Mouse (Mus musculus): Measurements from ENCODE around the gene Faah. TPM values are rescaled to one million over a fixed set of nuclear protein-coding genes. Genes with fewer than 3 reads are reported as not detected.

The Faah gene
- polyA plus RNA-seq, 1 experiment from 2014 or later, result 27.5 TPM

DNA sequence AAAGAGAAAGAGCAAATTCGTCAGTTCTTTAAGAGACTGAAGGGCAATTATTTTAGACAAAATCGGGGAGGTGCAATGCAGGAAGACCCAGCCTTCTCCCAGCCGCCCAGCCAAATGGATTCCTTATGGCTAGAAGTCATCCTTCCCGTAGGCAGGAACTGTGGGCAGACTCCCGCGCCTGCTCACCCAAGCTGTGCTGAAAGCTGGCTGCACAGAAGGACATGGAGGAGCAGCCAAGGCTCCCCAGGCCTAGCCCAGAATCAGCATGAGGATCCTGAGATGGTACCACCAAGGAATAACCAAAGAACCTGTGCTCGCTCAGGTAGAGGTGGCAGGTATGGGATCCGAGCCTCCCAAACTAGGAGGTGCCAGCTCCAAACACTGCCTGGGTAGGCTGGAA is 1.7 kb downstream of the Faah start:
- peaks cover 7% of the 10 kb centered on the region for H3K27me3 ChIP-seq (replicated peaks; ENCODE audit: control insufficient read depth, insufficient read depth, low read length)
- 77% methylated on average over 8 of the region's 8 CpGs for WGBS
- H3K4me2 ChIP-seq (ENCODE audit: low read length), result peak overlapping the region; percentile 95
- no peak overlapping the region for H3K9ac ChIP-seq (ENCODE audit: low read depth, low read length)
- peaks cover 4% of the 10 kb centered on the region for H3K4me1 ChIP-seq (ENCODE audit: control insufficient read depth, insufficient read depth, low read depth, low read length)
- no peak overlapping the region for H3K27ac ChIP-seq (ENCODE audit: low read depth, low read length)
- no peaks in the 10 kb centered on the region for H3K9me3 ChIP-seq (ENCODE audit: control insufficient read depth, low read length)
- no peak overlapping the region; the same call in 1 of the 2 replicates for H3K4me3 ChIP-seq (ENCODE audit: low read length)
- no peak for ATAC-seq
- no peaks in the 10 kb centered on the region for H3K36me3 ChIP-seq (ENCODE audit: control insufficient read depth, insufficient read depth, low read length)

GRCm38 (mm10) chr4:116015502-116015901 is 2.2 kb downstream of the Faah start:
- Histone ChIP-seq H3K27ac (ENCODE audit: low read depth, low read length) (no peak overlapping the region), H3K9me3 (ENCODE audit: control insufficient read depth, low read length) (no peaks in the 10 kb centered on the region), H3K4me1 (ENCODE audit: control insufficient read depth, insufficient read depth, low read depth, low read length) (peaks cover 4% of the 10 kb centered on the region), H3K36me3 (ENCODE audit: control insufficient read depth, insufficient read depth, low read length) (no peaks in the 10 kb centered on the region), H3K9ac (ENCODE audit: low read depth, low read length) (no peak overlapping the region), H3K4me2 (ENCODE audit: low read length) (no peak overlapping the region), H3K4me3 (ENCODE audit: low read length) (no peak overlapping the region), H3K27me3 (replicated peaks; ENCODE audit: control insufficient read depth, insufficient read depth, low read length) (peaks cover 7% of the 10 kb centered on the region)
- ATAC-seq, result no peak
- WGBS, result 82% methylated on average over 5 of the region's 5 CpGs

GRCm38 (mm10) chr4:116010186-116010585 is 7.5 kb downstream of the Faah start:
- 76% methylated on average over 8 of the region's 8 CpGs for WGBS

DNA sequence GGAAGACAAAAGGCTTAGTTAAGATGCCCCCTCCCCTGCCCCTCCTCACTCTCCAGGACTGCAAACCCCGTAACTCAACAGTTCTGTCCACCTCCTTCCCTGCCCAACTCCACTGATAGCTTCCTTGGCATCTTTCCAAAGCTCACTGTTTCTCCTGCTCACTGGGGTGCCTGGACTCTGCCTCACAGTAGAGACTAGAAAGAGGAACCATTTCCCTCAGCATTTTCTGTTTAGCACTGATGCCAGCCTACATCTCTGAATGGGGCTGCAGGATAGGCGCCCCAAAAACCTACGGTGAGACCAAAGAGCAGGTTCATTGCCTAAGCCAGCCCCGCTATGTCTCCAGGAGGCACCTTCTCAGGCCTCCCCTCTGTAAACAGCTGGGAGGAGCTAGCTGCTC is 16.5 kb downstream of the Faah start:
- Histone ChIP-seq H3K4me1 (ENCODE audit: control insufficient read depth, insufficient read depth, low read depth, low read length) (no peaks in the 10 kb centered on the region), H3K36me3 (ENCODE audit: control insufficient read depth, insufficient read depth, low read length) (0 out of 2 replicates have a peak, but pooled peaks cover 2% of the 10 kb centered on the region), H3K27ac (ENCODE audit: low read depth, low read length) (no peak overlapping the region), H3K4me2 (ENCODE audit: low read length) (no peak overlapping the region), H3K4me3 (ENCODE audit: low read length) (no peak overlapping the region), H3K9me3 (ENCODE audit: control insufficient read depth, low read length) (no peaks in the 10 kb centered on the region), H3K9ac (ENCODE audit: low read depth, low read length) (no peak overlapping the region), H3K27me3 (replicated peaks; ENCODE audit: control insufficient read depth, insufficient read depth, low read length) (no peaks in the 10 kb centered on the region; the same call in 1 of the 2 replicates)
- ATAC-seq, result no peak
- WGBS, result 70% methylated on average over 4 of the region's 4 CpGs

More at GRCm38 (mm10) chr4:116010186-116010585, 7.5 kb downstream of the Faah start:
- H3K27ac ChIP-seq (ENCODE audit: low read depth, low read length), result no peak overlapping the region
- no peak overlapping the region for H3K9ac ChIP-seq (ENCODE audit: low read depth, low read length)
- no peak overlapping the region for H3K4me2 ChIP-seq (ENCODE audit: low read length)
- no peaks in the 10 kb centered on the region; the same call in 1 of the 2 replicates for H3K4me1 ChIP-seq (ENCODE audit: control insufficient read depth, insufficient read depth, low read depth, low read length)
- ATAC-seq, result no peak
- H3K36me3 ChIP-seq (ENCODE audit: control insufficient read depth, insufficient read depth, low read length), result no peaks in the 10 kb centered on the region
- H3K9me3 ChIP-seq (ENCODE audit: control insufficient read depth, low read length), result no peaks in the 10 kb centered on the region
- no peak overlapping the region for H3K4me3 ChIP-seq (ENCODE audit: low read length)
- no peaks in the 10 kb centered on the region; the same call in none of the 2 replicates for H3K27me3 ChIP-seq (replicated peaks; ENCODE audit: control insufficient read depth, insufficient read depth, low read length)

GRCm38 (mm10) chr4:116000671-116001070 is 17.1 kb downstream of the Faah start:
- H3K27me3 ChIP-seq (replicated peaks; ENCODE audit: control insufficient read depth, insufficient read depth, low read length), result no peaks in the 10 kb centered on the region; the same call in 1 of the 2 replicates
- ATAC-seq, result no peak
- 49% methylated on average over 6 of the region's 6 CpGs for WGBS

DNA sequence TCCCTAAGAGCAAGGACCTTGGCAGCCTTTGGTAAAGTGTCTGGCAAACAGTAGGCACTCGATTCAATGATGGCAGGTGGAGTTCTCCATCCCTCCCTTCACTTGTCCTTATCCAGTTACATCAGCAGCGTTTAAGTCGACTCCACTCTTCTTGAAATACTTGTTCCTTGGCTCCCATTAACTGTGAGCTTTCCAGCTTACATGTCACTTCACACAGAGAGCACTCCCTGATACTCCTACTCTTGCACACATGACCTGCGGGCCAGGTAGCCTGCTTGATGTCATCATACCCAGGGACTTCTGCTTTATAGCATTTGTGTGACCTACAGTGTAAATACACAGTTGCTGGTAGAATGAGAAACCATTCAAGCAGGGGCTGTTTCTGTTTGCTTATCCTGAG is 21.0 kb downstream of the Faah start:
- H3K9ac ChIP-seq (ENCODE audit: low read depth, low read length), result no peak overlapping the region
- H3K4me1 ChIP-seq (ENCODE audit: control insufficient read depth, insufficient read depth, low read depth, low read length), result no peaks in the 10 kb centered on the region
- no peak overlapping the region for H3K27ac ChIP-seq (ENCODE audit: low read depth, low read length)
- H3K4me2 ChIP-seq (ENCODE audit: low read length), result no peak overlapping the region
- H3K36me3 ChIP-seq (ENCODE audit: control insufficient read depth, insufficient read depth, low read length), result 0 out of 2 replicates have a peak, but pooled peaks cover 2% of the 10 kb centered on the region
- no peaks in the 10 kb centered on the region for H3K27me3 ChIP-seq (replicated peaks; ENCODE audit: control insufficient read depth, insufficient read depth, low read length)
- no peak overlapping the region for H3K4me3 ChIP-seq (ENCODE audit: low read length)
- H3K9me3 ChIP-seq (ENCODE audit: control insufficient read depth, low read length), result no peaks in the 10 kb centered on the region
- 85% methylated on average over 4 of the region's 4 CpGs for WGBS
- ATAC-seq, result no peak

More at GRCm38 (mm10) chr4:116000671-116001070, 17.1 kb downstream of the Faah start:
- Histone ChIP-seq H3K9me3 (ENCODE audit: control insufficient read depth, low read length) (no peaks in the 10 kb centered on the region), H3K27ac (ENCODE audit: low read depth, low read length) (no peak overlapping the region), H3K4me2 (ENCODE audit: low read length) (no peak overlapping the region), H3K9ac (ENCODE audit: low read depth, low read length) (no peak overlapping the region), H3K36me3 (ENCODE audit: control insufficient read depth, insufficient read depth, low read length) (0 out of 2 replicates have a peak, but pooled peaks cover 2% of the 10 kb centered on the region), H3K4me1 (ENCODE audit: control insufficient read depth, insufficient read depth, low read depth, low read length) (no peaks in the 10 kb centered on the region), H3K4me3 (ENCODE audit: low read length) (no peak overlapping the region)

- no peaks in the 10 kb centered on the region; the same call in 1 of the 2 replicates for H3K27me3 ChIP-seq (replicated peaks; ENCODE audit: control insufficient read depth, insufficient read depth, low read length)
- no peaks in the 10 kb centered on the region for H3K4me1 ChIP-seq (ENCODE audit: control insufficient read depth, insufficient read depth, low read depth, low read length)
- H3K9ac ChIP-seq (ENCODE audit: low read depth, low read length), result no peak overlapping the region
- H3K9me3 ChIP-seq (ENCODE audit: control insufficient read depth, low read length), result no peaks in the 10 kb centered on the region
- 0 out of 2 replicates have a peak, but pooled peaks cover 2% of the 10 kb centered on the region for H3K36me3 ChIP-seq (ENCODE audit: control insufficient read depth, insufficient read depth, low read length)
- no peak overlapping the region for H3K4me2 ChIP-seq (ENCODE audit: low read length)
- H3K27ac ChIP-seq (ENCODE audit: low read depth, low read length), result no peak overlapping the region
- WGBS, result 55% methylated on average over 2 of the region's 2 CpGs
- ATAC-seq, result peak; percentile 15
- H3K4me3 ChIP-seq (ENCODE audit: low read length), result no peak overlapping the region
Measured at GRCm38 (mm10) chr4:115995376-115995730, 22.4 kb downstream of the Faah start.

GRCm38 (mm10) chr4:115994662-115995375 is 22.9 kb downstream of the Faah start:
- peak; percentile 66 for ATAC-seq
- 74% methylated on average over 16 of the region's 16 CpGs for WGBS
- no peaks in the 10 kb centered on the region for H3K9me3 ChIP-seq (ENCODE audit: control insufficient read depth, low read length)

GRCm38 (mm10) chr4:115989382-115989781 is 28.3 kb downstream of the Faah start:
- Histone ChIP-seq H3K27ac (ENCODE audit: low read depth, low read length) (no peak overlapping the region), H3K4me1 (ENCODE audit: control insufficient read depth, insufficient read depth, low read depth, low read length) (peaks cover under 1% of the 10 kb centered on the region), H3K9ac (ENCODE audit: low read depth, low read length) (no peak overlapping the region), H3K27me3 (replicated peaks; ENCODE audit: control insufficient read depth, insufficient read depth, low read length) (peaks cover 2% of the 10 kb centered on the region), H3K4me3 (ENCODE audit: low read length) (no peak overlapping the region), H3K9me3 (ENCODE audit: control insufficient read depth, low read length) (no peaks in the 10 kb centered on the region), H3K4me2 (ENCODE audit: low read length) (no peak overlapping the region), H3K36me3 (ENCODE audit: control insufficient read depth, insufficient read depth, low read length) (no peaks in the 10 kb centered on the region)
- WGBS, result 86% methylated on average over 7 of the region's 7 CpGs
- no peak for ATAC-seq

More at GRCm38 (mm10) chr4:115994662-115995375, 22.9 kb downstream of the Faah start:
- Histone ChIP-seq H3K27ac (ENCODE audit: low read depth, low read length) (no peak overlapping the region), H3K27me3 (replicated peaks; ENCODE audit: control insufficient read depth, insufficient read depth, low read length) (no peaks in the 10 kb centered on the region; the same call in 1 of the 2 replicates), H3K4me1 (ENCODE audit: control insufficient read depth, insufficient read depth, low read depth, low read length) (no peaks in the 10 kb centered on the region), H3K4me3 (ENCODE audit: low read length) (no peak overlapping the region), H3K9ac (ENCODE audit: low read depth, low read length) (no peak overlapping the region), H3K36me3 (ENCODE audit: control insufficient read depth, insufficient read depth, low read length) (0 out of 2 replicates have a peak, but pooled peaks cover 2% of the 10 kb centered on the region), H3K4me2 (ENCODE audit: low read length) (no peak overlapping the region)
